Mouse (Mus musculus) heart, postnatal 10 days (tissue): ENCODE data around the gene Arl15. TPM values are rescaled to one million over a fixed set of nuclear protein-coding genes. Genes with fewer than 3 reads are reported as not detected.

Experiments
- DNase-seq, 2 experiments: peaks; one replicate each; pipeline ENCODE4 v3.0.0; 2021
- intact Hi-C: fragments of 180-260 bp; cut with DNase I; formaldehyde crosslinking; loops from one replicate; pipeline ENCODE4 v1.15.1; 2025
- total RNA-seq, 2 experiments: library from RNA; stranded (reverse); gene quantifications; 2 replicates each; pipeline ENCODE4 v1.2.3; 2021

Arl15 gene
- total RNA-seq, 2 experiments from 2014 or later: 15.9 to 18.0 TPM

DNA sequence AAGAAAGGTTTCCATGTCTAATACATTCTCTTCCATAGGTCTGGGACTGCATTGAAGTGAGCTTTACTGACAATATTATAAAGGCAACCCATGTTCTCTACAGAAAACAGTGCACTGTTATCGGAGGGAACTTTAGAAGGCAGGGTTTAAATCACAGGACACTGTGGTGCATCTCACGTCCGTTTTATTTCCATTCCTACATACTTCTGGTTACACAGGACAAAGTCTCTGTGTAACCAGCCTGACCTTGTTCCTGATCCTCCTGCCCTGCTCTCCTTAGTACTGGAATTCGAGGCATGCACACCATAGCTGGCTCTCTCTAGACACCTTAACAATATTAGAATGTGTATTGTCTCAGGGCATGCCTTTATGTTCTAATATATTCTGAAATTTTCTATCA lies 368.4 kb downstream of the Arl15 start:
- no peak for DNase-seq
- intact Hi-C loops: loop anchor here (10.0 kb wide), 1 partner anchor 288 kb away; no protein-coding TSS in a partner anchor

DNA sequence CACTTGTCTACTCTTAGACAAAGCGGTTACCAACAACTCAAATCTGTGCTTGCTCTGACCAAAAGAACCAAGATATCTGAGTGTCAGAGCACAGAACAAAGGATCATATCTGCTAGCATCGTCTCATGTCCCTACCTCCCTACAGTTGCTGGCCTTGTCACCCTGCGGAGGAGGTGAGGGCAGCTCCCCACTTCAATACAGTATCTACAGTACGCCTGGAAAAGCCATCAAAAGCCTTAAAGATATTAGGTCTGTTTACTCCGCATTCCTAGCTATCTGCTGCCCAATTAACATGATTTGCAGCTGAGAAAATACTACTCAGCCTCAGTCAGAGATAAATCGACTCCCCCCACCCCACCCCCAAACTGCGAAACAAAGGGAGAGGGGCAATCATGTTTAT lies 371.3 kb downstream of the Arl15 start:
- DNase-seq: no peak
- intact Hi-C loops: loop anchor here (10.0 kb wide), 1 partner anchor 291 kb away; no protein-coding TSS in a partner anchor

DNA sequence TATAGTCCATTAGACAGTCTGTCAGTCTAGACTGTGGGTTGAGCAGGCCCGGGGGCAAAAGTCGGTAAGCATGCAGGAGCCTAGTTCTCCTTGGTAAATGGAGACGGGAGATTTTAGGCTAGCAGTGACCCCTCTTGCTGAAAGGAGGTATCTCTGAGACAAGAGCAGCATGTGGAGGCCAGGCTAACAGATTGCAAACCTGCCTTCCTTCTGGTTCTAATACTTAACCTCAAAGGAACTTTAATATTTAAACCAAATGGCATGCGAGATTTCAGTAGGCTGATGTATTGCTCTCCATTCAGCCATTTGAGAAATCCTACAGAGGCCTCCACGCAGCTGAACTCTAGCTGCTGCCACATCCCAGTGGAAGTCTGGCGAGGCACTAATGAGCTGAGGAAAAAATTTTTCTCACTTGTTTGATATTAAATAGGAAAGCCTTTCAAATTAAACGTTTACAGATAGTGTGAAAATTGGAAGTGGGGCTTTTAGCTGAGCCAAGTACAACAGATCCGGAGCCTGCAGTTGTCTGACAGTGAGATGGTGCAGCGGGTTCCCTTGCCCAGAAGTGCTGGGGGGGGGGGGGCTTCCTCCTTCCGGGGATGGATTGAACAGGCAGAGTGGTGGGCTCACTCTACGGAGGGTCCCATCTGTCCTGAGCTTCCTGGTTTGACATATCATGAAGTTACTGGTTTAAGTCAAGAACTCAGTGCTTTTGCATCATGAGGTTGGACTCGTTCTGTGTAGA lies 372.3 kb downstream of the Arl15 start:
- no peak for DNase-seq
- intact Hi-C loops: loop anchor here (10.0 kb wide), 1 partner anchor 292 kb away; no protein-coding TSS in a partner anchor

DNA sequence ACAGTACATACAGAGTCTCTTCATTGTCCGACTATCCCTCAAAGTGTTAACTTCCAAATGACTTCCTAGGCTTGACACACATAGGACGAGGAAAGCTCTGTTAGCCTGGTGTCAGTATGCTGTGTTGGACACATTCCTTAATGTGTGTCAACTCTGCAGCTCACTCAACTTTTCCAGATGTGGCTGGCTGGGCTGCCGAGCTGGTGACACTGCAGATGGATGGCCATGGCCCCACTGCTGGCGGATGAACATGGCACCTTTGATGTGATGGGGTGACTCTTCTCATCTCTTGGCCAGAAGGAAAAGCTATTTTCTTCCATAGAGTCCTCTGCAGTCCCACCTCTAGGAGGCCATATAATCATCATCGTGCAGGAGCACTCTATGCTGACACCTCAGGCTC lies 375.8 kb downstream of the Arl15 start:
- no peak for DNase-seq
- intact Hi-C loops: no loop called here

DNA sequence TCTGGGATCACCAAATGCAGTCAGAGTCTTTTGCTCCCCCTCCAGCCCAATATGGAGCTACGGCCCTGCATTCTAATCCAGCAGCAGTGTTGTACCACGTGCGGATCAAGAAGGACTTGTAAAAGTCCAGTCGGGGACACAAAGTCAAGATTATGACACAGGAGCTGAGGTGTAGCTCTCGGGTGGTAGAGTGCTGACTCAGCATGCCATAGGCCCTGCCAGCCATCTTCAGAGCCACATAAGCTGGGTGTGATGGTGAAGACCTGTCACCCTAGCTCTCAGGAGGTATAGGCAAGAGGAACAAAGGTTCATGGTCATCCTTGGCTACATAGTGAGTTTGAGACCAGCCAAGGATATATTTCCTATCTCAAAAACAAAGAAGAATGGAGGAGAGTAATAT lies 377.2 kb downstream of the Arl15 start:
- no peak for DNase-seq

DNA sequence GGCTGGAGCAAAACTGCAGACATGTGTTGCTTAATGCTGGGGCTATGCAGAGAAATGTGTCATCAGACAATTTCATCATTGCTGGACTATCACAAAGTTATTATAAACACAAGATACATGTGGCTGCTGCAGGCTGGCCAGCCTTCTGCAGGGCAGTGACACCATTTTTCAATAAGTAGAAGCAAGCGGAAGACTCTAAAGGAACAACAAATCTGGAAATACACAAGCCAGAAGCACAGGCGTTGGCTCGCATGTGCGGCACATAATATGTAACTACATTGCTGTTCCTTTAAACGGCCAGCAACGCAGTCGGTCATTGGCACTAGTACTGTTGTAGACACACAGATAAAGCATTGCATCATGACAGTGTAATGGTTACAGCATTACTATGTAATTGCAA lies 393.8 kb downstream of the Arl15 start:
- intact Hi-C loops: no loop called here

More for the DNA sequence above, 377.2 kb downstream of the Arl15 start:
- intact Hi-C loops: no loop called here

DNA sequence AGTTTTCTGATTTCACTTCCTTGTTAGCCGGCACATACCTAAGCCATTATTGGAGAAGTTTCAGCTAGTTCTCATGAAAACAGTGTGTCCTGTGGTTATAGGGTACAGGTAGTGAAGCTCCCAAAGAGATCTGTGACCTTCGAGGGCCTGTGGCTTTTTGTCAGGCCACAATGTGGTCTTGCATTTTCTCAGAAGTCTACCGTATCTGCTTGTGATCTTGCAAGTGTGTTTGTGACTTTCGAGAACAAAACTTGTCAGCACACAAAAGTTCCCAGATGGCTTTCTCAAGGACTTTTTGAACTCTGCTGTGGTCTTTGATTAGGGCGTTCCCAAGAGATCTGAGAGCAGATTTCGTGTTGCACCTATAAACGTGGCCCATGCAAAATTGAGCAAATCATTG lies 394.5 kb downstream of the Arl15 start:
- no peak for DNase-seq
- intact Hi-C loops: no loop called here

More for the DNA sequence above, 393.8 kb downstream of the Arl15 start:
- DNase-seq: no peak

DNA sequence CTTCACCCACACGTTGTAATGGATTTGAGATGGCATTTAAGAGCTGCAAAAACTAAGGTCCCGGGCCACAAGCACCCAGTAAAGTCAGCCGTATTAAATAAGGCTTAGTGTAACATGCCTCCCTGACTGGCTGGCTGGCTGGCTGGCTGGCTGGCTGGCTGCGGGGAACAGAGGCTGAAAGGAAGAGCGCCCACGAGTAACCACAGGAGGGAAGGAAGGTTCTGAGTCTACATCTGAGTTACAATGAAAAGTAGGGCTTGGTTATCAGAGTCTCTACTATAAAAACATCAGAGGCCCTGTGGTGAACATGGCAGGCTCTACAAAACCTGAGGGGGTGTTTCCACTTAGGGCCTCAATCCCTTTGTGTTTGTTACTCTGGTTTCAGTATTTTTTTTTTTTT lies 395.1 kb downstream of the Arl15 start:
- intact Hi-C loops: no loop called here
- DNase-seq: no peak

DNA sequence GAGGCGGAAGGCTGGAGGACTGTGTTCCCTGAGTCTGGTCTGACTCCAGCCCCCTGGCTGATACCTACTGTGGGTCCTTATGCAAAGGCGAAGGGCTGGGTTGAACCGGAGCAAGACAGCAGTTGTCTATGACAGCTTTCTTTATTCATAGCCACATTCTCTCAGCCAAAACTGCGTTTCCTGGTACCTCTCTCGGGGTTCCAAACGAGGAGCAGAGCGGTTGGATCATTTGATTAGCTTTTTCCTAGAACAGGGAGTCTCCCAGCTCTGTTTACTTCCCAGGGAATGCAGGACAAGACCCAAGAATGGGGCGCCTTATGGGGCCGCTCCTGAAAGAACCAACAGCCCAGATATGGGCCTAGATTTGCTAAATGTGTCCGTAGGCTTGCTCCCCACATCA lies 396.6 kb downstream of the Arl15 start:
- DNase-seq: no peak

DNA sequence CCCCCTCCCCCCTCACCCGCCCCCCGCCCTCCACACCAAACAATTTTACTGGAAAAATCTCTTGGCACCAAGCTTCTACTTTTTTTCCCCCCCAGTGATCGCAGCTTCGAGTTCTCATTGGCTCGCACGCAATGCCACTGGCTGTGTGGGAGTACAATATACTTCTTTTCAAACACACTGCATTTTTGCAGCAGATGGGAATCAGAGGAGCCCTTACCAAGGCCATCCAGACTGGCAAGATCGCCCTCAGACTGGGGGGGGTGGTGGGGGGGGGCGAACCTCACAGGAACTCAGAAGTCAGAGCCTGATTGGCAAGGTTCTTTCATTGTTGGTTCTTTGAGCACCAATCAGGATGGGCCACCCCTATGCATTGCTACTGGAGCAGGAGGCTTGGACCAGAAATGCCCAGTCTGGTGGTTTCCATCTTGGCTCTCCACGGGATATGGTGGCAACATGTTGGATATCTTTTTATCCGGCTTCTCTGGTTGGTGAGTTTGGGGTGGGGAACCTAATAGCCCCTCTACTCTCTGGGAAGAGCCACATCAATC lies 404.0 kb downstream of the Arl15 start:
- intact Hi-C loops: no loop called here
- no peak for DNase-seq

More for the DNA sequence above, 396.6 kb downstream of the Arl15 start:
- intact Hi-C loops: no loop called here

DNA sequence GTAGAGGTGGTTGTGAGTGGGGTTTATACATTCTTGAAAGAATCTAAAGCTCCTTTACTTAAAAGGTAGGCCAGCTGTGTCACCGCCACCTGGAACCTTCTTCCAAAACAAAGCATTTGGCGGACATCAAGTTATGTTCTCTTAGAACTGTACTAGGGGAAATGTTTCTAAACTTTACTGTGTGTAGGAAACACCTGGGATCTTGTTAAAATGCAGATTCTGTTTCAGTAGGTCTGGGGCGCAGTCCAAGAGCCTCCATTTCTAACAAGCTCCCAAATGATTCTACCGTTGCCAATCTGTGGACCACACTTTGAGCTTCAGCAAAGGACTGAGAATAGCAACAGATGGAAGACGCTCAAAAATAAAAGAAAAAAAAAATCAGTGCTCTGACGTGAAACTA lies 405.4 kb downstream of the Arl15 start:
- intact Hi-C loops: no loop called here
- no peak for DNase-seq

DNA sequence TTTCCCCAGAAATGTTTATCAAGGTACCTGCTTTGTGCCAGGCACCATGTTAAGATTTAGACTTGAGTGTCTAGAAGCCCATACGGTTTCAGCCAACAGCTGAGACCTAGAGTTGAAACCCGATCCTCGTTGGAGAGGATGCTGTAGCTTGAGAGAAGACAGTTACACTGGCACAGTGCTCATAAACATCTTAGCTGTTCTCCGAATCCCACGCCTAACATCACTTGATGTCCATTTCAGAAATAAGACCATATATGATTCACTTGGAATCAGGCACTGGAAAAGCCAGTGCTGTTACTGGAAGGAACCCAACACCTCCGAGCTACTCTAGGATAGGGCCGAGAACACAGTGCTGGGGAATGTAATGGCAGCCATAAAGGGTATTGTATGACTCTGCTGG lies 406.2 kb downstream of the Arl15 start:
- DNase-seq: no peak
- intact Hi-C loops: no loop called here

DNA sequence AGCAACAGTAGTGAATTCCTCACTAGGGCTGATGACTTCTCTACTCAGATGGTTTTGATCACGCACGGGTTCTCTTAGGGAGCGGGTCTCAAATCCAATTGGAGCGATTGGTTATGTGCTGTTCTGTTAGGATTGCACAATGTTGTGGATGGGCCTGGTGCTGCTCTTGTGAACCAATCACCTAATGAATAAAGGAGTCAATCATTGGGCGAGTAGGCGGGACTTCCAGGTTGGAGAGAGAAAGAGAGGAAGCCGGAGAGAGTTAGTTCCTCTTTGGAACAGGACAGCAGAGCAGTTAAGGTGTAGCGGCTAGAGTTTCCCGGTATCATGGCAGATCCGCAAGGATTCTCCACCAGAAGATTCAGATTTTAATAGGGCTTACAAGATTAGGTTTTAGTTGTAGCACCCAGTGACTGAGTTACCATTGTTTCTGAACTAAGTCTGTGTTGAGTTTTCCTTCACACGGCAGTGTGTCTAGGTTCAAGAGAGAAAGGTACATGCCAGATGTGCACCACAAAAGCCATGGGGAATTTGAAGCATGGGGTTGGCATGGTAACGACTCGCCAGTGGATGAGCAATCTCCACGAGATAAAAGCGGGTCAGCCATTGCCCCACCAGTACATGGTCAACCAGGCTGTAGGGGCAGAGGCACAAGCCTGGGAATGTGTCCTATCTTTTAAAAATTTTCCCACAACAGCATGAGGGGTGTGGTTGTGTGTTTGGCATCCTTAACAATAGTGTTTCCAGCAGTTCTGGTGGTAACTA lies 408.7 kb downstream of the Arl15 start:
- no peak for DNase-seq

More for the DNA sequence above, 408.7 kb downstream of the Arl15 start:
- intact Hi-C loops: no loop called here

Other genes starting within 250 kb of the Arl15 start
- gene Snx18, start 175.9 kb upstream of the Arl15 start, total RNA-seq: 10 to 100 TPM; 32.7 to 33.7 TPM
- gene Hspb3, start 130.8 kb upstream of the Arl15 start, total RNA-seq: 10 to 100 TPM; 16.0 to 17.0 TPM